Mouse (Mus musculus) olfactory bulb, adult 2 months (tissue): ENCODE results near the gene Plau.
A peak's percentile ranks its signal among the peaks of the same experiment; 100 is the strongest.

Source experiments
- CTCF ChIP-seq: fragments of 200-500 bp; IDR thresholded peaks from 2 replicates; pipeline ENCODE4 v1.5.1; 2012; ENCODE audit warnings: low read depth, mild to moderate bottlenecking, low read length, moderate library complexity; ENCODE audit not compliant: insufficient read depth
- POLR2A ChIP-seq: fragments of 200-500 bp; IDR thresholded peaks from 2 replicates; pipeline ENCODE4 v1.6.1; 2012; ENCODE audit warnings: mild to moderate bottlenecking, low read depth, low read length, moderate library complexity; ENCODE audit not compliant: insufficient read depth

- no peak for TF ChIP-seq CTCF
- peak; percentile 69 for TF ChIP-seq POLR2A
Observed at GRCm38 (mm10) chr14:20793758-20794531, 42.5 kb upstream of the Plau start, which contains the start of gene Camk2g.
